Mouse (Mus musculus): ENCODE results near the gene Ms4a3. TPM values are rescaled to one million over a fixed set of nuclear protein-coding genes. Genes with fewer than 3 reads are reported as not detected.

Gene Ms4a3
- polyA plus RNA-seq, 1 experiment from 2014 or later = not detected

Other genes starting within 250 kb of the Ms4a3 start
- 2.1 TPM in 1 of 2 replicates, not detected in the other for gene Ms4a4c, start 236.1 kb downstream of the Ms4a3 start, polyA plus RNA-seq (2015; fragmentation: Nextera tagmentation; extraction: Ambion mirVana)
- 0.09 TPM in 1 of 2 replicates, not detected in the other for gene Ms4a4b, start 197.3 kb downstream of the Ms4a3 start, polyA plus RNA-seq (2015; fragmentation: Nextera tagmentation; extraction: Ambion mirVana)
- 1.6 and 4.5 TPM in 2 replicates for gene Ms4a6c, start 171.5 kb downstream of the Ms4a3 start, polyA plus RNA-seq (2015; fragmentation: Nextera tagmentation; extraction: Ambion mirVana)
- gene Gm8369, start 154.9 kb downstream of the Ms4a3 start, polyA plus RNA-seq (2015; fragmentation: Nextera tagmentation; extraction: Ambion mirVana) = 0.31 TPM in 1 of 2 replicates, not detected in the other
- 2.0 and 3.8 TPM in 2 replicates for gene Ms4a6b, start 124.3 kb downstream of the Ms4a3 start, polyA plus RNA-seq (2015; fragmentation: Nextera tagmentation; extraction: Ambion mirVana)
- gene Ms4a4d, start 104.0 kb downstream of the Ms4a3 start, polyA plus RNA-seq (2015; fragmentation: Nextera tagmentation; extraction: Ambion mirVana) = 0.10 TPM in 1 of 2 replicates, not detected in the other
- 2.6 and 3.0 TPM in 2 replicates for gene Ms4a6d, start 36.0 kb downstream of the Ms4a3 start, polyA plus RNA-seq (2015; fragmentation: Nextera tagmentation; extraction: Ambion mirVana)
- 0.13 and 0.19 TPM in 2 replicates for gene Ms4a2, start 17.1 kb downstream of the Ms4a3 start, polyA plus RNA-seq (2015; fragmentation: Nextera tagmentation; extraction: Ambion mirVana)
- gene Oosp2, start 19.7 kb upstream of the Ms4a3 start, polyA plus RNA-seq (2015; fragmentation: Nextera tagmentation; extraction: Ambion mirVana) = not detected in 2 replicates
- gene Oosp1, start 50.3 kb upstream of the Ms4a3 start, polyA plus RNA-seq (2015; fragmentation: Nextera tagmentation; extraction: Ambion mirVana) = not detected in 2 replicates
- gene Oosp3, start 56.2 kb upstream of the Ms4a3 start, polyA plus RNA-seq (2015; fragmentation: Nextera tagmentation; extraction: Ambion mirVana) = not detected in 2 replicates
- gene Gif, start 106.7 kb upstream of the Ms4a3 start, polyA plus RNA-seq (2015; fragmentation: Nextera tagmentation; extraction: Ambion mirVana) = not detected in 2 replicates
- 44.6 and 45.2 TPM in 2 replicates for gene Mrpl16, start 129.5 kb upstream of the Ms4a3 start, polyA plus RNA-seq (2015; fragmentation: Nextera tagmentation; extraction: Ambion mirVana)
- 17.6 and 20.6 TPM in 2 replicates for gene Stx3, start 178.6 kb upstream of the Ms4a3 start, polyA plus RNA-seq (2015; fragmentation: Nextera tagmentation; extraction: Ambion mirVana)
- 0.09 and 0.12 TPM in 2 replicates for gene Olfr1417, start 198.4 kb upstream of the Ms4a3 start, polyA plus RNA-seq (2015; fragmentation: Nextera tagmentation; extraction: Ambion mirVana)
- not detected in 2 replicates for gene Olfr1418, start 220.2 kb upstream of the Ms4a3 start, polyA plus RNA-seq (2015; fragmentation: Nextera tagmentation; extraction: Ambion mirVana)
- not detected in 2 replicates for gene Olfr1419, start 234.3 kb upstream of the Ms4a3 start, polyA plus RNA-seq (2015; fragmentation: Nextera tagmentation; extraction: Ambion mirVana)
- not detected in 2 replicates for gene Olfr1420, start 245.7 kb upstream of the Ms4a3 start, polyA plus RNA-seq (2015; fragmentation: Nextera tagmentation; extraction: Ambion mirVana)